Mouse (Mus musculus) cerebellum, adult 2 months (tissue): ENCODE measurements around the gene Odc1.

ENCODE experiments used
- CTCF ChIP-seq: fragments of 200-500 bp; IDR thresholded peaks from 2 replicates; pipeline ENCODE4 v1.5.1; 2011; ENCODE audit warnings: low read depth, mild to moderate bottlenecking, control low read depth, low read length, moderate library complexity, borderline replicate concordance; ENCODE audit not compliant: insufficient read depth
- POLR2A ChIP-seq: fragments of 200-500 bp; IDR thresholded peaks from 2 replicates; pipeline ENCODE4 v1.6.1; 2011; ENCODE audit warnings: low read length, control low read depth, borderline replicate concordance; ENCODE audit not compliant: insufficient read depth

DNA sequence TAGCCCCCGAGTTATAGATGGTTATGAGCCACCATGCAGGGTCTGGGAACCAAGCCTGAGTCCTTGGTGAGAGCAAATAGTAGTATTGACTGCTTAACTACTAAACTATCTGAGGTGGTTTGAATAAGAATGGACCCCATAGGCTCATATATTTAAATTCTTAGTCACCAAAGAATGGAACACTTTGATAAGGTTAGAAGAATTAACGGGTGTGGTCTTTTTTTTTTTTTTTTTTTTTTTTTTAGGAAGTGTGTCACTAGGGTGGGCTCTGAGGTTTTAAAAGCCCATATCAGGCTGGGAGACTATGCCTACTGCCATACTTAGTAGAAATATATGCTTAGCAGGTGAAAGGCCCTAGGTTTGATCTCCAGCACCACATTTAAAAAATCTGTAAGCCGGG, 8.4 kb upstream of the Odc1 start:
- TF ChIP-seq CTCF, result no peak
- no peak for TF ChIP-seq POLR2A
